Mouse (Mus musculus) midbrain, embryonic 13.5 days (tissue): ENCODE results near the gene Cadm3. TPM values are rescaled to one million over a fixed set of nuclear protein-coding genes. Genes with fewer than 3 reads are reported as not detected.
A peak's percentile ranks its signal among the peaks of the same experiment; 100 is the strongest.

Experiments used
- ATAC-seq: fragments of 200-750 bp; cut with Nextera tagmentation; 2 replicates; pipeline ENCODE4 v1.8.0; 2017; ENCODE audit warnings: mild to moderate bottlenecking, moderate TSS enrichment, moderate library complexity
- H3K27ac ChIP-seq: fragments of 300-500 bp; sonication (generic); 2 replicates; pipeline ENCODE4 v1.5.1; 2015; ENCODE audit warnings: inconsistent platforms, mild to moderate bottlenecking, moderate library complexity
- H3K27me3 ChIP-seq: fragments of 300-500 bp; sonication (generic); 2 replicates; pipeline ENCODE4 v1.6.1; 2015; ENCODE audit warnings: mild to moderate bottlenecking, inconsistent platforms
- H3K36me3 ChIP-seq: fragments of 300-500 bp; sonication (generic); 2 replicates; pipeline ENCODE4 v1.6.1; 2015; ENCODE audit warnings: mild to moderate bottlenecking, inconsistent platforms
- H3K4me1 ChIP-seq: fragments of 300-500 bp; sonication (generic); replicated peaks from 2 replicates; pipeline ENCODE4 v1.6.1; 2015; ENCODE audit warnings: inconsistent platforms
- H3K4me2 ChIP-seq: fragments of 300-500 bp; sonication (generic); replicated peaks from 2 replicates; pipeline ENCODE4 v1.6.1; 2015; ENCODE audit warnings: moderate library complexity, mild to moderate bottlenecking, inconsistent platforms
- H3K4me3 ChIP-seq: fragments of 300-500 bp; sonication (generic); replicated peaks from 2 replicates; pipeline ENCODE4 v1.5.1; 2015; ENCODE audit warnings: mild to moderate bottlenecking, inconsistent platforms
- H3K9ac ChIP-seq: fragments of 300-500 bp; sonication (generic); replicated peaks from 2 replicates; pipeline ENCODE4 v1.6.1; 2015; ENCODE audit warnings: mild to moderate bottlenecking, inconsistent platforms
- H3K9me3 ChIP-seq: fragments of 300-500 bp; sonication (generic); 2 replicates; pipeline ENCODE4 v1.6.1; 2016; ENCODE audit warnings: mild to moderate bottlenecking, inconsistent platforms
- WGBS: fragments of 180-500 bp; shearing (Covaris S2); methylation state at CpG from one replicate; pipeline ENCODE4 v1.1.7; 2015; 5-methylcytosine and 5-hydroxymethylcytosine counted together
- polyA plus RNA-seq: library from polyadenylated mRNA; unstranded; fragments of >200 nt; fragmentation: Nextera tagmentation; extraction: Ambion mirVana; gene quantifications from 2 replicates; pipeline ENCODE4 v1.2.1, GENCODE M21; 2015

Gene Cadm3
- polyA plus RNA-seq, 1 experiment from 2014 or later: 49.5 TPM

GRCm38 (mm10) chr1:173355107-173355846 lies 12.2 kb downstream of the Cadm3 start:
- H3K27ac ChIP-seq: no peak overlapping the region; the same call in 1 of the 2 replicates

GRCm38 (mm10) chr1:173350372-173350957 lies 17.0 kb downstream of the Cadm3 start, which contains the start of gene Aim2:
Gene Aim2 (plus strand): TSS chr1:173350879.
- peak within 1 kb of the TSS; percentile 55 for H3K4me2 ChIP-seq
- peaks cover 27% of the 10 kb centered on the region for H3K36me3 ChIP-seq
- ATAC-seq: peak; percentile 77
- no peaks in the 10 kb centered on the region for H3K9me3 ChIP-seq
- H3K27ac ChIP-seq: no peak within 1 kb of the TSS
- H3K9ac ChIP-seq: peak within 1 kb of the TSS; percentile 46
- peaks cover 27% of the 10 kb centered on the region for H3K4me1 ChIP-seq
- no peaks in the 10 kb centered on the region for H3K27me3 ChIP-seq
- 8% methylated on average over 10 of the region's 10 CpGs for WGBS
- peak within 1 kb of the TSS; percentile 33 for H3K4me3 ChIP-seq

More at GRCm38 (mm10) chr1:173355107-173355846, 12.2 kb downstream of the Cadm3 start:
- ATAC-seq: no peak
- peaks cover 20% of the 10 kb centered on the region; the same call in 1 of the 2 replicates for H3K36me3 ChIP-seq
- peaks cover 49% of the 10 kb centered on the region for H3K4me1 ChIP-seq
- H3K9ac ChIP-seq: no peak overlapping the region
- H3K9me3 ChIP-seq: no peaks in the 10 kb centered on the region
- no peak overlapping the region for H3K4me3 ChIP-seq
- WGBS: 83% methylated on average over 7 of the region's 7 CpGs
- no peak overlapping the region for H3K4me2 ChIP-seq
- no peaks in the 10 kb centered on the region for H3K27me3 ChIP-seq

GRCm38 (mm10) chr1:173349946-173350345 lies 17.5 kb downstream of the Cadm3 start:
- Histone ChIP-seq H3K9ac (peak overlapping the region; percentile 46), H3K9me3 (no peaks in the 10 kb centered on the region), H3K4me2 (peak overlapping the region; percentile 55), H3K4me3 (peak overlapping the region; percentile 33), H3K36me3 (peaks cover 28% of the 10 kb centered on the region), H3K27me3 (no peaks in the 10 kb centered on the region), H3K27ac (no peak overlapping the region), H3K4me1 (peaks cover 24% of the 10 kb centered on the region)
- ATAC-seq: peak; percentile 91
- WGBS: 1% methylated on average over 6 of the region's 6 CpGs

- no peaks in the 10 kb centered on the region for H3K9me3 ChIP-seq
- WGBS: 51% methylated on average over 5 of the region's 5 CpGs
- H3K27me3 ChIP-seq: no peaks in the 10 kb centered on the region
- no peak overlapping the region for H3K9ac ChIP-seq
- H3K4me2 ChIP-seq: no peak overlapping the region
- peaks cover 28% of the 10 kb centered on the region for H3K36me3 ChIP-seq
- ATAC-seq: no peak
- H3K4me3 ChIP-seq: no peak overlapping the region
- H3K4me1 ChIP-seq: peaks cover 24% of the 10 kb centered on the region
- H3K27ac ChIP-seq: no peak overlapping the region
These were observed 18.3 kb downstream of the Cadm3 start for GRCm38 (mm10) chr1:173349192-173349591.

DNA sequence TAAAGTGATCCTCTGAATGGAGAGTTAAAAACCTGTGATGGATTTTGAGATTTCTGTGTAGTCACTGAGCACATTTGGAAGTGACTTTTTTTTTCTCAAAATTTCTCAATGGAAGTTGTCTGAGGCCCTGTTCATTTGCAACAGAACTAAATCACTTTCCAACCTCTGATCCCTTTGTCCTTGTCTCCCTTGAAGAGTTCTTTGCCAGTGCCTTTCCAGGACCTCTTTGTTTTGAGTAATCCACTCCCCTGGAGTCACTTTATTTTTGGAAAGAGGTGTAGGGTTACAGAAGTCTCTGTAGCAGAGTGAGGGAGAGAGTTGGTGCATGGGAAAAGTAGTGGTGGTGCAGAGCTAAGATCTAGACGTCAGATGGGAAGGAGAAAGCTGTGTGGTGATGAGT lies 19.0 kb downstream of the Cadm3 start:
- WGBS: 6% methylated on average over 1 of the region's 1 CpGs
- ATAC-seq: no peak
- no peak overlapping the region for H3K27ac ChIP-seq

GRCm38 (mm10) chr1:173345112-173345511 lies 22.4 kb downstream of the Cadm3 start:
- H3K4me2 ChIP-seq: no peak overlapping the region
- ATAC-seq: no peak

More for the DNA sequence above, 19.0 kb downstream of the Cadm3 start:
- H3K9me3 ChIP-seq: no peaks in the 10 kb centered on the region
- H3K4me1 ChIP-seq: peaks cover 30% of the 10 kb centered on the region
- no peak overlapping the region for H3K9ac ChIP-seq
- peaks cover 35% of the 10 kb centered on the region for H3K36me3 ChIP-seq
- H3K4me2 ChIP-seq: no peak overlapping the region
- no peak overlapping the region for H3K4me3 ChIP-seq
- no peaks in the 10 kb centered on the region for H3K27me3 ChIP-seq

DNA sequence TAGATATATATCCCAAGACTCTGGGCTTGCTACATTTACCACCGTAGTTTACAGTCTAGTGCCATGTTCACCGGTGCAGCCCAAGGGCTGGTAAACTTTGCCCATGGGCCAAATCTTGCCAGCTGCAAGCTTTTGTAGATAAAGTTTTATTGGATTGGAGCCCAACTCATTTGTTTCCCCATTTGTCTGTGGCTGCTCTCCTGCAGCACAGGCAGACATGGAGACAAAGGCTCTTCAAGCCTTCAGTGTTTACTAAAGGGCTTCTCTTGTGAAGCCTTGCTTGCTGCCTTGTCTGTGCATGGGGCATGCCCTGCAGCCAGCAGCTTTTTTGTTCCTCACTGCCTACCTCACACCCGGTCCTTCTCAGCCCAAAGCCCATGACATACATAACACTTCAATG lies 23.6 kb downstream of the Cadm3 start:
- Histone ChIP-seq H3K27ac (no peak overlapping the region), H3K36me3 (peaks cover 66% of the 10 kb centered on the region), H3K9me3 (no peaks in the 10 kb centered on the region), H3K4me3 (no peak overlapping the region), H3K27me3 (no peaks in the 10 kb centered on the region), H3K4me1 (peaks cover 10% of the 10 kb centered on the region), H3K4me2 (no peak overlapping the region), H3K9ac (no peak overlapping the region)
- WGBS: 63% methylated on average over 3 of the region's 3 CpGs
- ATAC-seq: no peak

More at GRCm38 (mm10) chr1:173345112-173345511, 22.4 kb downstream of the Cadm3 start:
- Histone ChIP-seq H3K27ac (no peak overlapping the region), H3K4me3 (no peak overlapping the region), H3K9ac (no peak overlapping the region), H3K9me3 (no peaks in the 10 kb centered on the region), H3K4me1 (peaks cover 16% of the 10 kb centered on the region), H3K36me3 (peaks cover 62% of the 10 kb centered on the region), H3K27me3 (no peaks in the 10 kb centered on the region)
- 90% methylated on average over 4 of the region's 4 CpGs for whole genome bisulfite sequencing

- Histone ChIP-seq H3K9me3 (no peaks in the 10 kb centered on the region), H3K9ac (no peak overlapping the region), H3K27me3 (no peaks in the 10 kb centered on the region), H3K4me1 (peaks cover 10% of the 10 kb centered on the region), H3K36me3 (peaks cover 73% of the 10 kb centered on the region), H3K4me3 (no peak overlapping the region), H3K27ac (no peak overlapping the region), H3K4me2 (no peak overlapping the region)
- ATAC-seq: peak; percentile 24; the same call in 1 of the 2 replicates
- 52% methylated on average over 1 of the region's 1 CpGs for WGBS
These were observed 25.1 kb downstream of the Cadm3 start for GRCm38 (mm10) chr1:173342425-173342824.

DNA sequence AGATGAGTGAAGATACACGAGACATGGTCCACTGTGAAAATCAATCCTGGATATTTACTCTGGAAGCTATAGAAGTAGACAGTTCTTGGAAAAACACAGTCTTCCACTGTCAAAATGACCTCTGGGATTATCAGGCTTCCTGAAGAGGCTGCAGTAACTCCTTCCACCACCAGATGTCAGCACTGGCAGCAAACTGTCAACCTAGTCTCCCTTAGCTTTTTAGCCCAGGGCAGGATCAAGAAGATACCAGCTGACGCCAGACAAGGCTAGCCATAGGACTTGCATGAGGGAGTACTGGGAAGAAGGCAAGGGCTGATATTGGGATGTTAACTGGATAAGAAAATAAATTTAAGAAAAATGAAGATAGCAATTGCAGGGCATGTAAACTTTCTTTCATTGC lies 28.0 kb downstream of the Cadm3 start:
- Histone ChIP-seq H3K4me2 (no peak overlapping the region), H3K36me3 (peaks cover 75% of the 10 kb centered on the region), H3K4me3 (no peak overlapping the region), H3K9me3 (no peaks in the 10 kb centered on the region), H3K27ac (no peak overlapping the region), H3K4me1 (peaks cover 15% of the 10 kb centered on the region), H3K27me3 (no peaks in the 10 kb centered on the region), H3K9ac (no peak overlapping the region)
- WGBS: 13% methylated on average over 2 of the region's 2 CpGs
- ATAC-seq: peak; percentile 66

DNA sequence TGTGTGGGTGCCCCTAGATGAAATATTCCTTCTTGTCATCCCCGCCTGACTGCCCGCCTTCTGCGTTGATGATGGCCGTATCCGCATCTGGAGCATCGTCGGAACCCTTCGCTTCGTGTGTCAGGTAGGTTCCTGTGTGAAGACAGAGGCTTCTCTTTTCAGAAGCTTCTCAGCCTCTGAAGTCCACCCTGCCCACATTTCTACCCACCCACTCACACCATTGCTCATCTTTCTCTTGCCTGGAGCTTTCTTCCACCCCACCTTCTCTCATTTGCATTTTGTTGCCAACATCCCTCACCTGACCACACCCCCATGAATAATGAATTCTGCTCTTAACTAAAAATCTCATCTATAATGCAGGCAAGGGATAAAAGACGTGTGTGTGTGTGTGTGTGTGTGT lies 30.5 kb downstream of the Cadm3 start:
- Histone ChIP-seq H3K4me2 (no peak overlapping the region), H3K27ac (no peak overlapping the region), H3K27me3 (no peaks in the 10 kb centered on the region), H3K4me1 (peaks cover 6% of the 10 kb centered on the region; the same call in 1 of the 2 replicates), H3K9ac (no peak overlapping the region), H3K9me3 (no peaks in the 10 kb centered on the region), H3K36me3 (peaks cover 55% of the 10 kb centered on the region), H3K4me3 (no peak overlapping the region)
- no peak for ATAC-seq
- WGBS: 93% methylated on average over 10 of the region's 10 CpGs

- no peak overlapping the region for H3K4me2 ChIP-seq
- peaks cover 6% of the 10 kb centered on the region; the same call in 1 of the 2 replicates for H3K4me1 ChIP-seq
- peak; percentile 27 for ATAC-seq
- no peaks in the 10 kb centered on the region for H3K27me3 ChIP-seq
- no peak overlapping the region for H3K4me3 ChIP-seq
- no peak overlapping the region for H3K27ac ChIP-seq
- H3K9ac ChIP-seq: no peak overlapping the region
- H3K36me3 ChIP-seq: peaks cover 47% of the 10 kb centered on the region
- 48% methylated on average over 11 of the region's 11 CpGs for WGBS
- H3K9me3 ChIP-seq: no peaks in the 10 kb centered on the region
These were observed 31.6 kb downstream of the Cadm3 start for GRCm38 (mm10) chr1:173335903-173336302.
